Mouse (Mus musculus): ENCODE results near the gene Txndc8. TPM values are rescaled to one million over a fixed set of nuclear protein-coding genes. Genes with fewer than 3 reads are reported as not detected.

Txndc8 gene
- total and polyA plus RNA-seq, 3 experiments: not detected

- H3K79me2 ChIP-seq (replicated peaks; ENCODE audit: control insufficient read depth, extremely low read depth, insufficient read depth, poor library complexity, severe bottlenecking): no peaks in the 10 kb centered on the region
- no peak for DNase-seq (ENCODE audit: extremely low read depth)
- no peaks in the 10 kb centered on the region for H3K4me1 ChIP-seq (ENCODE audit: control insufficient read depth in 1 of 2, insufficient read depth in 2 of 2)
- H3K9ac ChIP-seq (ENCODE audit: insufficient read depth, low read depth): no peak overlapping the region
- no peaks in the 10 kb centered on the region for H3K27me3 ChIP-seq (replicated peaks)
- H3K27ac ChIP-seq (ENCODE audit: insufficient read depth, low read depth): no peak overlapping the region
- in situ Hi-C loops (cut with MboI; ENCODE audit: low pct_ligation_motif_present, low pct_unique_long_range_greater_than_20kb, low sequenced_read_pairs): no loop called here
- TF ChIP-seq EP300 (IDR thresholded peaks at IDR 0.05; ENCODE audit: low read length): no peak
- TF ChIP-seq ELF1 (IDR thresholded peaks at IDR 0.05; ENCODE audit: low read depth, low read length): no peak
- TF ChIP-seq NELFE (IDR thresholded peaks at IDR 0.05; ENCODE audit: low read depth, low read length): no peak
- TF ChIP-seq JUND (conservative IDR thresholded peaks at IDR 0.05; ENCODE audit: low read depth, low read length): no peak
- no peak for TF ChIP-seq MYC (IDR thresholded peaks at IDR 0.05; ENCODE audit: low read depth, low read length)
- no peak for TF ChIP-seq CHD2 (IDR thresholded peaks at IDR 0.05; ENCODE audit: low read length)
- TF ChIP-seq RCOR1 (conservative IDR thresholded peaks at IDR 0.05; ENCODE audit: low read depth, low read length): no peak
- dilution Hi-C loops (cut with MboI; ENCODE audit: extremely low pct_ligation_motif_present, extremely low pct_unique_long_range_greater_than_20kb, low sequenced_read_pairs): no loop called here
- H3K36me3 ChIP-seq (replicated peaks in 1 of 2; ENCODE audit: control insufficient read depth in 1 of 2, insufficient read depth in 1 of 2, low read length in 1 of 2): peaks cover 0 to 7% of the 10 kb centered on the region in 2 experiments
- H3K4me2 ChIP-seq (ENCODE audit: insufficient read depth, low read depth, poor library complexity, severe bottlenecking): no peak overlapping the region
- H3K9me3 ChIP-seq (replicated peaks; ENCODE audit: low read length): peaks cover 4% of the 10 kb centered on the region
- H3K4me3 ChIP-seq (replicated peaks in 1 of 3; ENCODE audit: low read depth in 2 of 3, low read length in 2 of 3, poor library complexity in 1 of 3): no peak overlapping the region
Measured at GRCm38 (mm10) chr4:57937292-57937691, 71.6 kb downstream of the Txndc8 start.

- in situ Hi-C loops (cut with MboI; ENCODE audit: low pct_ligation_motif_present, low pct_unique_long_range_greater_than_20kb, low sequenced_read_pairs) (no loop called here), dilution Hi-C loops (cut with MboI; ENCODE audit: extremely low pct_ligation_motif_present, extremely low pct_unique_long_range_greater_than_20kb, low sequenced_read_pairs) (no loop called here)
- no peaks in the 10 kb centered on the region for H3K36me3 ChIP-seq (replicated peaks in 1 of 2; ENCODE audit: control insufficient read depth in 1 of 2, insufficient read depth in 1 of 2, low read length in 1 of 2)
- TF ChIP-seq ZNF384 (IDR thresholded peaks at IDR 0.05; ENCODE audit: low read depth, low read length) (no peak), USF2 (conservative IDR thresholded peaks at IDR 0.05; ENCODE audit: low read depth, low read length) (no peak), NRF1 (IDR thresholded peaks at IDR 0.05; ENCODE audit: low read depth, low read length) (no peak), USF1 (IDR thresholded peaks at IDR 0.05; ENCODE audit: low read depth, low read length) (no peak), TBP (conservative IDR thresholded peaks at IDR 0.05; ENCODE audit: low read depth, low read length) (no peak), ZMIZ1 (IDR thresholded peaks at IDR 0.05; ENCODE audit: low read depth, low read length) (no peak), MAZ (IDR thresholded peaks at IDR 0.05; ENCODE audit: low read depth, low read length) (no peak), EP300 (IDR thresholded peaks at IDR 0.05; ENCODE audit: low read length) (no peak), HCFC1 (IDR thresholded peaks at IDR 0.05; ENCODE audit: low read depth, low read length) (no peak), CHD1 (IDR thresholded peaks at IDR 0.05; ENCODE audit: low read depth, low read length) (no peak), MYC (IDR thresholded peaks at IDR 0.05; ENCODE audit: low read depth, low read length) (no peak), MEF2A (IDR thresholded peaks at IDR 0.05; ENCODE audit: borderline replicate concordance, low read depth, low read length) (no peak), ZC3H11A (IDR thresholded peaks at IDR 0.05; ENCODE audit: low read depth, low read length) (no peak), E2F4 (IDR thresholded peaks at IDR 0.05; ENCODE audit: insufficient replicate concordance, low read depth, low read length) (no peak), NELFE (IDR thresholded peaks at IDR 0.05; ENCODE audit: low read depth, low read length) (no peak), ELF1 (IDR thresholded peaks at IDR 0.05; ENCODE audit: low read depth, low read length) (no peak), RCOR1 (conservative IDR thresholded peaks at IDR 0.05; ENCODE audit: low read depth, low read length) (no peak), MAX (IDR thresholded peaks at IDR 0.05; ENCODE audit: low read length) (no peak)
- H3K4me3 ChIP-seq (replicated peaks in 1 of 3; ENCODE audit: low read depth in 2 of 3, low read length in 2 of 3, poor library complexity in 1 of 3): no peak overlapping the region
- no peak overlapping the region for H3K9ac ChIP-seq (ENCODE audit: insufficient read depth, low read depth)
- H3K27me3 ChIP-seq (replicated peaks): no peaks in the 10 kb centered on the region
- peaks cover 4% of the 10 kb centered on the region for H3K9me3 ChIP-seq (replicated peaks; ENCODE audit: low read length)
- no peak overlapping the region for H3K4me2 ChIP-seq (ENCODE audit: insufficient read depth, low read depth, poor library complexity, severe bottlenecking)
- no peak for DNase-seq (ENCODE audit: extremely low read depth)
- peaks cover 0 to 13% of the 10 kb centered on the region in 2 experiments; a peak in 3 of 4 replicates for H3K4me1 ChIP-seq (ENCODE audit: control insufficient read depth in 1 of 2, insufficient read depth in 2 of 2)
- no peak overlapping the region for H3K27ac ChIP-seq (ENCODE audit: insufficient read depth, low read depth)
- H3K79me2 ChIP-seq (replicated peaks; ENCODE audit: control insufficient read depth, extremely low read depth, insufficient read depth, poor library complexity, severe bottlenecking): no peaks in the 10 kb centered on the region
Measured at GRCm38 (mm10) chr4:57934181-57934580, 74.7 kb downstream of the Txndc8 start.

Other genes starting within 250 kb of the Txndc8 start
- gene D630039A03Rik, start 92.8 kb downstream of the Txndc8 start, total RNA-seq (2012; rRNA removed): not detected in 2 replicates
- not detected in 2 replicates for gene D630039A03Rik, start 92.8 kb downstream of the Txndc8 start, total RNA-seq (2014; rRNA removed)
- not detected in 2 replicates for gene D630039A03Rik, start 92.8 kb downstream of the Txndc8 start, polyA plus RNA-seq (2012; ENCODE audit: insufficient read length, low read depth)
- 472 and 530 TPM in 2 replicates for gene Txn1, start 52.7 kb downstream of the Txndc8 start, total RNA-seq (2012; rRNA removed)
- gene Txn1, start 52.7 kb downstream of the Txndc8 start, total RNA-seq (2014; rRNA removed): 435 and 438 TPM in 2 replicates
- gene Txn1, start 52.7 kb downstream of the Txndc8 start, polyA plus RNA-seq (2012; ENCODE audit: insufficient read length, low read depth): 738 and 809 TPM in 2 replicates
- not detected in 2 replicates for gene Svep1, start 197.7 kb upstream of the Txndc8 start, total RNA-seq (2012; rRNA removed)
- gene Svep1, start 197.7 kb upstream of the Txndc8 start, total RNA-seq (2014; rRNA removed): not detected in 2 replicates
- not detected in 2 replicates for gene Svep1, start 197.7 kb upstream of the Txndc8 start, polyA plus RNA-seq (2012; ENCODE audit: insufficient read length, low read depth)

All from CH12.LX (cell line).